Mouse (Mus musculus): Measurements from ENCODE around the gene Slc39a9.

The Slc39a9 gene

DNA sequence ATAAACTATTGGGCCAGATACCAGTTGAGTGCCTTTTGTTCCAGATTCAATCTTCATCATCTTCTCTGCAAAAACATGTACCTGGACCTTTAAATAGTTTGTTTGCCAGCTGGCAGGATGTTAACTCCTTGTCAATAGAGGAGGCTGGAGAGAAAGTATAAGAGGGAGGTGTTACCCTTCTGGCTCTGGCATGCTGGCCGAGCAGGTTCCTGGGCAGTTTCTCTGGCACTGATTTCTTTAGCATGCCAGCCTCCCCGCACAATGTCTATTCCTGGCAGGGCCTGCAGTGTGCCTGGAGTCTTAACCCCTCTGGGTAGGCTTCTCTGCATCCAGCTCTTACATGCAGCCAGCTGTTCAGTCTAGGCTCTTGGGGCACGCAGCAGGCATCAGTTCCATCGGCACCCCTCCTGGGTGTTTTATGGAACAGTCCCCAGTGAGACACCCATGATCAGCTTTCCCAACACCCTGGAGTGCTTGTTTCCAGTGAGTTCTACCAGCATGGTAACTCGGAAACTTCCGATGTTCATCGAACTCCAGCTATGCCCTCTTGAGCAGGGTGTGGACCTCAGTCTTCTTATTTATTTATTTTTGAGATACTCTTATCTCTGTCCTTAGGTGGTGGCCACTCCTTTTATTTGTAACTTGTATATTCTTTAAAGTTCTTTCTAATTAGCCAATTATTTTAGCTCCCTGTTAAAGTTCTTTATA is 10.4 kb downstream of the Slc39a9 start:
- no peak for DNase-seq (ENCODE audit: low read depth, low spot score)

DNA sequence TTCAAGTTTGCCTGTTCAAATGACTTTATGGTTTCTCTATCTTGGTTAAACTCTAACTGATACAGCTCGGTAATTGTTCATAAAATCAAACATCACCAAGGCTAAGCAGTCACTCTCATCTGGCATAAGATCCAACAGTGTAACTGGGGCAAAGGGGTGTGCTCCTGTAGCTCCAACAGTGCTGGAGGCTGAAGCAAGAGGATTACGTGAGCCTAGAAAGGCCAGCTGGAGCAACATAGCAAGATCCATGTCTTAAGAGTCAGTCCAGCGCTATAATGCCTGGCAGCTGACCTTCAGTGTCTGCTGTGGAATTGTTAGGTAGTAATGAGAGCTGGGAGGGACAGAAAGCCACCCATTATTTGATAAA is 11.0 kb downstream of the Slc39a9 start:
- DNase-seq (ENCODE audit: low read depth, low spot score) = no peak

DNA sequence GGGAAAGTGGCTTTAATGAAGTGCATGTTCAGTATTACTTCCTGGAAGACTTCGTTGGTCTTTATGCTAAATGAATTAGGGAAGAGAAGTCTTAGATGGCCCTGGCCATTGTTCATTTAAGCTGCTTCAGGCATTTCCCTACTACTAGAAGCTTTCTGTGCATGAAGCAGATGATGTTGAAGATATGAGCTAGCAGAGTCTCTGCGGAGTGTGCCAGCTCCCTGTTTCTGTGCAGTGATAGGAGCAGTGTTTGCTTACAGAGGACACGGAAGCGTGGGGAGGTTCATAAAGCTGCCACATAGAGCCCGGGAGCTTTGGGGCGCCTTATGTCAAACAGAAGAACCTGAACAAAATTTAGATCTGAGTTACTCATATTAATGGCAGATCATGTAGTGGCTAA is 15.0 kb downstream of the Slc39a9 start:
- DNase-seq (ENCODE audit: low read depth, low spot score) = no peak

DNA sequence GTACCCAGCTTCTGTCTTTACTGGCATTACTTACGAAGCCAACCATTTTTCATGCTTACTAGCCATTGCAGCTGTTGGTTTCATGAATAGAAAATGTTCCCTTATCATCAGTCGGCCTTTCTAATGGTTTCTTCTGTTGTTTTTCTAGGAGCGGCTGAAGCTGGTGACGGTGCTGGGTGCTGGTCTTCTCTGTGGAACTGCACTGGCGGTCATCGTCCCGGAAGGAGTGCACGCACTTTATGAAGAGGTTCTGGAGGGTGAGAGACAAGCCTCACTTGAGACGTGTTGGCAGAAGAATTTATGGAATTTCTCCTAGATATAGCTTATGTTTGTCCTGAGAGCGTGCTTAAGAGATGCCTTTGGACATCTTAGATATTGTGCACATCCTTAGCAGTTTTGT is 18.6 kb downstream of the Slc39a9 start:
- DNase-seq (ENCODE audit: low read depth, low spot score) = no peak

DNA sequence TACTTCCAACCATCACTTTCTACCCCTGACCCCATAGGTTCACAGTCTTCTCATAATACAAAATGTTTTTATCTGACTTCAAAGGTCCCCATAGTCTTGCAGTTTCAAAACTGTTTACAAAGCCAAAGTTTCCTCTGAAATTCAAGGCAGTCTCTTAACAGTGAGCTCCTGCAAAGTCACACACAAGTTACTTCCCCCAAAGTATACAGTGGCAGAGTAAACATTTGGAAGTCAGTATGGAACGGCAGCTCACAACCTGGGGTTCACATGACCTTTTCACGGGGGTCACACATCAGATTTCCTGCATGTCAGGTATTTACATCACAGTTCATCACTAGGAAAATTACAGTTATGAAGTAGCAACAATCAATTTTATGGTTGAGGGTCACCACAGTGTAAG is 20.3 kb downstream of the Slc39a9 start:
- no peak for DNase-seq (ENCODE audit: low read depth, low spot score)

DNA sequence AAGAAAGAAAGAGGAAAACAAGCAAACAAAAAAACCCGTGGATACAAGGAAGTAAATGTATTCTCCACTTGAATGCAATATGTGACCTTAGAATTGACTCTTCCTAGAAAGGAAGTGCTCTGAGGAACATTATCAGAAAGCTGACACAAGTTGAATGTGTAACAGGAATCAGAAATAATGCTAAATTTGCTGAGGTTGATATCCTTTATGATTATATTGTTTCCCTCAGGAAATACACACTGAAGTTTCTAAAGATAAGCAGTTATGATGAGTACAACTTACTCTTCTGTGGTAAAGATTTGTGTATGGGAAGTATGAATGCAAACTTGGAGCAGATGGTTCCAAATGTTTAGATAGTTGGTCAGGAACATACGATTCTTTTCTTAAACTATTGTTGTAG is 24.7 kb downstream of the Slc39a9 start:
- DNase-seq (ENCODE audit: low read depth, low spot score) = no peak

DNA sequence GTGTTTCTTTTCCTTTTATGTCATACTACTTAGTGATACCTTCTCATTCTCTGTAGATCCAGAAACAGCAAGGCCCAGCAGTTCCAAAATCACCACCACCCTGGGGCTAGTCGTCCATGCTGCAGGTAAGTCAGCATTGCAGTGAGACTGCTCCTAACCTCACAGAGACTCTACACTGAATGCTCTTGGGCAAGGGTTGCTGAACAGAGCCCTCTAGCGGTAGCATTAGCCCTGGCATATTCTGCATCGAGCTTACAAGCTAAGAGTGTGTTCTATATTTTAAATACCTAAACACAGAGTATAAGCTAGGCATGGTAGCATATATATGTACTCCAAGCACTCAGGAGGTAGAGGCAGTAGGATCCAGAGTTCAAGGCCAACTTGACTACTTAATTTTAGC is 29.5 kb downstream of the Slc39a9 start:
- peak; percentile 49 for DNase-seq (ENCODE audit: low read depth, low spot score)

DNA sequence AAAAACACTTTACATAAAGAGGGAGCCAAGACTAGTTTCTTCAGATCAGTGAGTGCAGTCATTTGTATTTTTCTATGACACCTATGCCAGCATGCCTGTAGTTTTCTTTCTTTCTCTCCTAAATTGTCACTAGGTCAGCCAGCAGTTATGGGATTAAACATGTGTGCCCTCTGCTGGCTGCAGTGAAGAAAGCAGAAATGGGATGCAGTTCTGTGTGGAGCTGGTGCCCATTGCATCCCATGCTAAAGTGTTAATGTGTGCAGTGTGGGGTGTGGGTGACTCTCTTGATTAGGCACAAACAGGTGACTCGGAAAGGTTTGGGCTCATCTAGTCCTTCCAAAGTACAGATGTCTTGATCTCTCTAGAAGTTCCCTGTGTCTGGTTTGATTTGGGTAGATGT is 37.7 kb downstream of the Slc39a9 start:
- DNase-seq (ENCODE audit: low read depth, low spot score) = peak; percentile 14

DNA sequence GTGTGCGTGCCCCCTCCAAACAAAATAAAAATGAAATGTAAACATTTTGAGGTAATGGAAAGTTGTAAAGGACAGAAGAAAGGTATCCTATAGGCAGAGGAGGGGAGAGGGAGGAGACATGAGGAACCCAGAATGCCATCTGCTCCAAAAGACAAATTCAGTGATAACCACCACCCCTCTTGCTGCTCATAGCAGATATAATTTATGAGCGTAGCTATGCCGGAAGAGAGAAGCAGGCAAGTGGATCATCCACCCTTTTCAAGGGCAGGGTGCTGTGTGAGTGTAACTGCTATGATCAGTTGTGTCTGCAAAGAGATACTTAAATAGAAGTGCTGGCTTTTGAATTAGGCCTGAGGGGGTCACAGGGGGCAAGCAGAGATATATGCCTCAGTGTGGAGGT is 39.9 kb downstream of the Slc39a9 start:
- DNase-seq (ENCODE audit: low read depth, low spot score) = no peak

DNA sequence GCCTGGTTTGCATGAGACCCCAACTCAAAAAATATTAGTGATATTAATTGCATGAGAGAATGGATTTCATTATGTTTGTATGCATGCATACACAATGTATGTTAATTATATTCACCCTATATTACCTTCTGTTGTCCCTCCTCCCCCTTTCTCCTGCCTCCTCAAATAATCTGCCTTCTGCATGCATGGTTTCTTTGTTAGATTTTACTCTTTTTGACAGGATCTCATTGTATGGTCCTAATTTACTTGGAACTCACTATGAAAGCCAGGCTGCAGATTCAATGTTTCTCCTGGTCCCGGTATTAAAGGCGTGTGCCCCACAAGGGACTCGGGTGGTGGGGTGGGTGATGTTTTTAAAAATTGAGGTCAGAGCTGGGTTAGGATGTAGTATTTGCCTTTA is 40.6 kb downstream of the Slc39a9 start:
- no peak for DNase-seq (ENCODE audit: low read depth, low spot score)

DNA sequence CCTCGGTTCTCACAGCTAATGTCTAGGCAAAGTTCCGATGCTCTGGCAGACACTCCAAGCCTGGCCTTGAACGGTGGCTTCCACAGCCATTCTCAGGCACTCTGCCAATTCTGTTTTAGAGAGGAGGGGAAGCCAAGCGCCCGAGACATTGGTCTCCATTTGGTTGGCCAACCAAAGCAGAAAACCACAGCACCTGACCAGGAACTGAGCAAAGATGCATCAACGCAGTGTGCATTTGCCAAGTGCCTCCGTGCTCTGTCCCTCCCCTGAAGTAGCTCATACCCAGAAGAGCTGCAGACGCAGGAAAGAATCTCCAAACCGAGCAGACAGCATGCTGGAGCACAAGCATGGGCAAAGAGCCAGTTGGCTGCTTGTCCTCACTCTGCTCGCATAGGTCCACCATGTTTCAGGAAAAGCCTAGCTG is 44.1 kb downstream of the Slc39a9 start:
- no peak for DNase-seq (ENCODE audit: low read depth, low spot score)

DNA sequence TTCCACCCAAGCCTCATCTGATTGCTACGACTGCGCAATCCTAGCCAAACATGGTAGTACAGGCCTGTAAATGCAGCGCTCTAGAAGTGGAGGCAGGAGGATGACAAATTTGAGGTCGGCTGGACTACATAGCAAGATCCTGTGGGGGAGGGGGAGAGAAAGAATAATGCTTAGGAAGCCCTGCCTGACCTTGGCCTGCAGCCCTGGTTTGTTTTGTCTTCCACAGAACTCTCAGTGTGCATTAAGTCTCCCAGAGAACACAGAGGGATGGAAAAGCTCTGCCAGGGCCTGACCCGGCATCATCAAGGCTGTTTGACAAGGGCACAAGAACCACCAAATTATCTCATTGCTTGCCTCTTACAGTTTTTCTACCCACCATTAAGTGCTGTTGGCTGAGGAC is 46.0 kb downstream of the Slc39a9 start:
- DNase-seq (ENCODE audit: low read depth, low spot score) = no peak

DNA sequence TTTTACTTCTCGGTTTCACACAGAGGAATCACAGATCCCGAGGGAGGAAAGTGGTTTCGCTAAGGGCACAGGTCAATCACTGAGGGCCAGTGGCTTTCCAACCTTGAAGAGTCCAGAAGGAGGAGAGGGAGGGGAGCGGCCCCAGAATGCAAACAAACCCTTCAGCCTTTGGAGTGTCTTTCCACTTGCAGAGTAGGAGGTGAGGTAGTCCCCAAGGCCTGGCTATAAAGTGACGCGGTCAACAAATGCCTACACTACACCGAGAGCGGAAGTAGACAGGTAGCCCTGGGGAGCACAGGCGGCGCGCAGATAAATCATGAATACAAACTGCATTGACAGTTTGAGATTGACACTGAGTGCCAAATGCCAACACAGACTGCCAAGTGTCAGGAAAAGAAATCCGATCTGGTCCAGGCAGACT is 48.0 kb downstream of the Slc39a9 start:
- DNase-seq (ENCODE audit: low read depth, low spot score) = no peak

DNA sequence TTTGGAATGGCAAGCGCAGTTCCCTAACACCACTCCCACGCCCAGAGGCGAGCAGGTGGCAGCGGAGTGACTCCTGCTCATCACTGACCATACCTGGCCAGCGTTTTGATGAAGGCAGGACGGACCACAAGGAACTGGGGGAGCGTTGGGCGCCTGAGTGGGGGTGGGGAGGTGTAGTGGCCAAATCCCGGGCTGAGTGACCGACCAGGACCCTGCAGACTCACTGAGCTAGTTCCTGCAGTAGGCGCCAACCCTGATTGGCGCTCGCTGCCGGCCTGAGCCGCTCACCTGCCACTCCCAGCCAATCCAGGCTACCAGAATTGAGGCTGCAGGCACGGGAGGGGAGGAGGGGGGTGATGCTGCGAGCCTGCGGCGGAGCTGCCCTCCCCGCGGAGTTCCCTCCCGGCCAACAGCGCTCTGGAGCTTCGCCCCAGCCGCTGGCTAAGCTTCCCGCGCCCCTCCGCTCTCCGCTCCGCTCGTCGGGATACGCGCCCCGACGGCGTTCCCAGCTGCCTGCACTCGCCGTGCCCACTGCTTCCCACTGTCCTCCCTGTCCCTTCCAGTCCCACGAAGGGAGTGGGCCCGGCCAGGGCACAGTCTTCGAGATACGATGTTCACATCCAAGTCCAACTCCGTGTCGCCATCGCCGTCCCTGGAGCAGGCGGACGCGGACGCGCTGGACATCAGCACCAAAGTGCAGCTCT is 48.7 kb downstream of the Slc39a9 start, which contains the start of gene Plekhd1:
TSS of gene Plekhd1 (plus strand) at position 323 of the 704 bp plus-strand sequence.
- no peak for DNase-seq (ENCODE audit: low read depth, low spot score)

DNA sequence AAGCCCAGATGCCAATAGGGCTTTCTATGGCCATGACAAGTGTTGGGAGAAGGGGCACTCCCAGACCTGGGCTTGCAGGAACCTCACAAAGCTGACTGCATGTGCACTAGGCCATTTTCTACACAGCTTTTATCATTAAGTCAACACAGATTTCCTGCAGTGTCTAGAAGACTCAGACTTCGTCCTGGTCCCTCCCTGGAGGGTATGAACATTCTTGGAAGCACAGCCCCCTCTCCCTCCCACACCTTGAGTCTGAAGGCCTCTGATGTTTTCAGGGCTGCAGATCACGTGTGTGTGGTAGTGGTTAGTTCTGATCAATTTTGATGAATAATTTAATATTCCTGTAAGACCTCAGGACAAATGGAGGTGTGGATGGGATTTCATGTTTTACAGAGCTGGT is 50.0 kb downstream of the Slc39a9 start:
- no peak for DNase-seq (ENCODE audit: low read depth, low spot score)

DNA sequence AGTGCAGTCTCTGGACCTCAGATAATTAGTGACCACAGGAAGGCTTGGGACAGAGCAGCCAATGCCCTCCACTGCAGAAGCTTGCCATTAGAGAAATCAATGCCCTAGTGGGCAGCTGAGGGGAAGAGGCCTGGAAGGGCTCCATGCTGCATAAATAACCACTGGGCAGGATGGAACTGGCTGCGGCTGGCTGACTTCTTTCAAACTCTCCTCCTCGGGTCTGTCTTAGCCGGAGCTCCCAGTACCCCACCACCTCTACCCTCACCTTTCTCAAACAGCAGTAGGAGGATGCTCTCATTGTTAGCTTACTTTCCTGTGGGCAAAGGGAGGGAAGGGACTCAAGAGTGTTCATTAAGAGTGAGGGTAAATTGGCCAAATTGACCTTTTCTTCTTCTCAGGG is 51.3 kb downstream of the Slc39a9 start:
- no peak for DNase-seq (ENCODE audit: low read depth, low spot score)

DNA sequence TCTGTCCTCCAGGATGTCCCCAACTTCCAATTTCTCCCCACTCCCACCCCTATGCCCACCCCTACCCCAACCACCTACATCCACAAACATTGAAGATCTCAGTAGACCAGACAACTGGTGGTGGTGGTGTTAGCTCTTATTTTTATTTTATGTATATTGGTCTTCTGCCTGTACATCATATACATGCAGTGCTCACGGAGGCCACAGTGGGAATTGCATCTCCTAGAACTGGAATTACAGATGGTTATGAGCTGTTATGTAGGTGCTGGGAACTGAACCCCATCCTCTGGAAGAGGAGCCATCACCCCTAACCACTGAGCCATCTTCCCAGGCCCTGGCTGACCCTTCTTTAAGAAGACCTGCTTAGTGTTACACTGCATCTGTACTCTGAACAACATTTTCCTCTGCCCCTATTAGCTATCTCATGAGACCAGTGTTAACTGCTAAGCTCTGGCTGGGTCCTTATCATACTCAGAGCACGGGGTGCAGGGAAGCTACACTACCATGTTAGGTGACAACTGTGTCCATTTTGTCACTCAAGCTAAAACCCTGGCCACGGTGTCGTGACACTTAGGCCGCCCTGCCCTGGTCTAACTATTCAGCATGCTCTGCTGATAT is 55.0 kb downstream of the Slc39a9 start:
- no peak for DNase-seq (ENCODE audit: low read depth, low spot score)

DNA sequence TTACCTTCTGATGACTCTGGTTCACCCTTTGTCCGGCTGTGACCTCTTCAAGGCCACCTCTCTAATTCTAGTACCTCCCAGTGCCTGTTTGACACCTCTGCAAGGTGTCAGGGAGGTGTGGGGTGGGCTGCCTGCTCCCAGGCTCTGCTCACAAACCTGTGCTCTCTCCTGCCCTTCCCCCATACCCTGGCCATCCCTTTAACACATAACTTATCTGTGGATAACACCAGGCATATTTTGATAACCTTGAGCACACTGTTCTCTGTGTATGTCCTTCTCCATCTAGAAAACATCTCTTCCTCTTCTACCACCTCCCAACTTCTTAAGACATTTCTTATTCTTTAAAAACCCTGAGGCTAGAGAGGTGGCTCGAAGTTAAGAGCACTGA is 55.5 kb downstream of the Slc39a9 start:
- DNase-seq (ENCODE audit: low read depth, low spot score) = no peak

DNA sequence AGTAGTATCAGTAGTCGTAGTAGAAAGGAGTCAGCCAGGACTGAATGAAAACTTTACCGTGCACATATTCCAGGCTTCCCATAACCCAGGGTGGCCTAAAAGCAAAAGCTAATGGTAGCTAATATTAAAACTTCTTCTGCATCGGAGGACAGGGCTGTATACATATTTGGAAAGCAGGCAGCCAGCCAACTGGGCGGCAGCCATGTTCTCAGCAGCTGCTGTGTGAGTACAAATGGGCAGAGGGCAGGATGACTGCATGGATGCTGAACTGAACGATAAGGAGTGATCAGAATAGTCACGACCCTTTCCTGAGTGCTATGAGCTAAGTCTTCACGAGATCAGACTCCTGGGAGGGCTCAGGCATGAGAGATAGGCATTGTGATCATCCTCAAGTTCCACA is 57.6 kb downstream of the Slc39a9 start:
- no peak for DNase-seq (ENCODE audit: low read depth, low spot score)

DNA sequence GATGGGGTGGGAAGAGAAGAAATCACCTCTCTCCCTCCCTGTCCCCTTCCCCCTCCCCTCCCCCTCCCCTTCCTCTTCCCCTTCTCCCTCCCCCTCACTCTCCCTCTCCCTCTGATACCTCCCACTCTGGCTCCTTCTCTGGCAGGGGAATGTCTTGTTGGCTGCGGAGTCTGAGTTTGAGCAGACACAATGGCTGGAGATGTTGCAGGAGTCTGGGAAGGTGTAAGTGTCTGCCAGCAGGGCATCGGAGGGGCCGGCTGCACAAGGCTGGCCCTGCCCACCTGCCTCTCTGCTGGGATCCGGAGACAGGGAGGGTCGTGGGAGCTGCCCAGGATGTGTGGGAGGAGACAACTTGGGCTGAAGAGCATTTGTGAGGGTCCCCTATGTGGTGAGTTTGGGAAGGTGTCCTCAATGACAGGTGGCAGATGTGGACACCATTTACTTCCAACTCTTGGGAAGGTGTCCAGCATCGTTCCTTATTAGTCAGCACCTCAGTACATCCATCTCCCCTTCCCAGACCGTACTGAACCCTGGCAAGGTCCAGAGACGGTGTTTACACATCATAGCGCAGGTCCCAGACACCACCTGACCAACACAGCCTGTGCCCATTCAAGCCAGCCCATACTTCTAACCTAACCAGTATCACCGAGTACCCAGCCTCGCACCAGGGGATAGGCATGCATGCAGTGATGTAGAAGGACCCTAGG is 62.7 kb downstream of the Slc39a9 start:
- DNase-seq (ENCODE audit: low read depth, low spot score) = no peak

DNA sequence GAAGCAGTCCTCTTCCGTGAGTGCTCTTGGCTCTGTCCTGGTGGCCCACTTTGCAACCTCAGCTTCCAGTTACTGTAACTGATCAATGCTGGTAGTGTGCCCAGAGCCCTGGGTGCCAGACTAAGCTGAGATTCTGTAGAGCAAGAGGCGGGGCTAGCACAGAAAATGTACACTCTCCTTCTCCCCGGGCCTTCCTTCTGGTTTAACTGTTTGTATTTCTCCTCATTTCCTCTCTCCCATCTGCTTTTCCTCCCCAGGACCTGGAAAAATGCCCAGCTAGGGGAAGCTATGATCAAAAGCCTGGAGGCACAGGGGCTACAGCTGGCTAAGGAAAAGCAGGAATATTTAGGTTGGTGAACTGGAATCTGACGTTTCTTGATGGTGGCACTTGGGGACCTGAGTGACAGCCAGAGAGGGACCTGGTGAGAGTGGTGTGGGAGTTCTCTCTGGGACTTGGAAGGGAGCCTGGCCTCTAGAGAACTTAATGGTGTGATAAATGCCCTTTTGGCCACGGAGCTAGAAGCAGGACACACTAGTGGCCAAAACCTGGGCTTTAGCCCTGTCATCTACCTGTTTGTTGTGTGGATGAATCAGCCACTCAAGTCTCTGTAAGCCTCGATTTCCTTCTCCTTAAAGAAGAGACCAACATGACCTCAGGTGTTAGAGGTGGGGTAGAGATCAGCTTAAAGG is 63.4 kb downstream of the Slc39a9 start:
- no peak for DNase-seq (ENCODE audit: low read depth, low spot score)

DNA sequence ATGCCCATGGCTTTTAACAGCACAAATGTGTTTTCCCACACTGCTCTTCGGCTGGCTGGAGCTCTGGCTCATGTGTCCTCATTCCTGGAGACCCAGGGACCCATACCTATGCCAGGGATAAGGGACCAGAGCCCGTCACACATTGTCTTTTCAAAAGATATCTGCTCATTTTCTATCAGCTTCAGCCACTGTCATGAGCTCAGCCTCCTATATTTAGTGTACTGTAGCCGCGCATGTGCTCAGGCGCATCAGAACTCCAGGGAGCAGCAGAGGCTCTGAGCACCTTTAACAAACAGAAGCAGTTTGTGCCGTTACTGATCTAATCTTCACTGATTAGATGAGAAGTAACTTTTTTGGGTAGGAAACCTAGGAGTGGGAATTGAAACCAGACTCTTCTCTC is 72.2 kb downstream of the Slc39a9 start:
- DNase-seq (ENCODE audit: low read depth, low spot score) = no peak
